Mouse (Mus musculus): ENCODE data around the gene Ptbp3.
A peak's percentile ranks its signal among the peaks of the same experiment; 100 is the strongest.

GRCm38 (mm10) chr4:59549175-59549976 lies at the start of gene Ptbp3:
- peak; percentile 19; the same call in 1 of the 2 replicates for TF ChIP-seq CTCF (IDR thresholded peaks at IDR 0.05; ENCODE audit: low read depth)
- peak; percentile 50; the same call in 1 of the 2 replicates for TF ChIP-seq EP300 (IDR thresholded peaks at IDR 0.05; ENCODE audit: low read depth)
